Mouse (Mus musculus) thymus, postnatal 25 days (tissue): ENCODE results near the gene Gnai3.

ENCODE experiments used
- DNase-seq: peaks from one replicate; pipeline ENCODE4 v3.0.0; 2022

Gene Gnai3

GRCm38 (mm10) chr3:108145534-108146445 lies at the start of gene Gnai3:
TSS of gene Gnai3 (minus strand) at chr3:108146146.
- DNase-seq = peak; percentile 92

GRCm38 (mm10) chr3:108195287-108195686 lies 49.3 kb upstream of the Gnai3 start:
- no peak for DNase-seq

DNA sequence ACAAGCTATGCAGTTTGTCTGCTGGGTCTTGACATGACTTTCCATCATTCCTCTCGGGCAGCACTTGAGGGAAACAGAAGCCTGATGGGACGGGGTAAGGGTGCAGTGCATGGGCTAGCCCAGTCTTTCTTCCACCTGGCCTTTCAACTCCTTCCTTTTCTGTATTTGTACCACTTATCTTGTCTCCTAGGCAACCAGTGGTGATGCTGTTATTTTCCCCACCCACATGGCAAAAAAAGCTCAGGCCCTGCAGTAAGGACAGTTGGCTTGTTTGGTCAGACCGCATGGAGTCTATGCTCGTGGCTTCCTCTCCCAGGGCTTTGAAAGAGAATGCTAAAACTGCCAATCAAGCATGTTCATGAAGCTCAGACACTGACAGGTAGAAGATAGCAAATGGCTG lies 47.7 kb upstream of the Gnai3 start:
- DNase-seq = no peak

- no peak for DNase-seq
Measured at GRCm38 (mm10) chr3:108189897-108190296, 44.0 kb upstream of the Gnai3 start.

GRCm38 (mm10) chr3:108188716-108189490 lies 43.0 kb upstream of the Gnai3 start:
- DNase-seq = no peak

DNA sequence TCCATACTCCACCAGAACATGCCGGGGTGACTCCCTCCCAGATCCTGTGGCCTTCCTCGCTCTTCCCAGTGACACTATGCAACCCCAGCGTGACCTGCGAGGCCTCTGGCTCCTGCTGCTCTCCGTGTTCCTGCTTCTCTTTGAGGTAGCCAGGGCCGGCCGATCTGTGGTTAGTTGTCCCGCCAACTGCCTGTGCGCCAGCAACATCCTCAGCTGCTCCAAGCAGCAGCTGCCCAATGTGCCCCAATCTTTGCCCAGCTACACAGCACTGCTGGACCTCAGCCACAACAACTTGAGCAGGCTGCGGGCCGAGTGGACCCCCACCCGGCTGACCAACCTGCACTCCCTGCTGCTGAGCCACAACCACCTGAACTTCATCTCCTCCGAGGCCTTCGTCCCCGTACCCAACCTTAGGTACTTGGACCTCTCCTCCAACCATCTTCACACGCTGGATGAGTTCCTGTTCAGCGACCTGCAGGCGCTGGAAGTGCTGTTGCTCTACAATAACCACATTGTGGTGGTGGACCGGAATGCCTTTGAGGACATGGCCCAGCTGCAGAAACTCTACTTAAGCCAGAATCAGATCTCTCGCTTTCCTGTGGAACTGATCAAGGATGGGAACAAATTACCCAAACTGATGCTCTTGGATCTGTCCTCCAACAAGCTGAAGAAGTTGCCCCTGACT lies 41.3 kb upstream of the Gnai3 start:
- DNase-seq = no peak

GRCm38 (mm10) chr3:108186098-108187047 lies 40.4 kb upstream of the Gnai3 start, which contains the start of gene Amigo1:
TSS of gene Amigo1 (plus strand) at chr3:108186335.
- DNase-seq = peak; percentile 61

- no peak for DNase-seq
Measured at GRCm38 (mm10) chr3:108185460-108186097, 39.6 kb upstream of the Gnai3 start.

- no peak for DNase-seq
Measured at GRCm38 (mm10) chr3:108184742-108185141, 38.8 kb upstream of the Gnai3 start.

DNA sequence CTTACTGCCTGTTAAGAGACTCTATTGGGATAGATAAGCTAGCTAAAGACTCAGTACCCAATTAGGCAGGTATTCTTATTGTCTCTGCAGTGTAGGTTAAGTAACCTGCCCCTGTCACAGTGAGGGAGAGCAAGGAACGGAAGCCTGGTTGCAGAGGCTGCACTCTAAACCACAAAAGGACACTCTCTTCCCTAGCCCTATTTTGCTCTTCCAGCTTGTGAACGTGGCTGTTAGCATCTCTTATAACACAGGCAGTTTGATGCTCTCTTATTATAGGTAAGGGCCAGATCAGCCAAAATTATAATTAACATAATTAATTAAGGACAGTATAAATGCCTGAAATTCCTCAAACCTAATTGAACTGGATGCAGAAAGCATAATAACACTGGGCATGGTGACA lies 34.6 kb upstream of the Gnai3 start:
- no peak for DNase-seq

DNA sequence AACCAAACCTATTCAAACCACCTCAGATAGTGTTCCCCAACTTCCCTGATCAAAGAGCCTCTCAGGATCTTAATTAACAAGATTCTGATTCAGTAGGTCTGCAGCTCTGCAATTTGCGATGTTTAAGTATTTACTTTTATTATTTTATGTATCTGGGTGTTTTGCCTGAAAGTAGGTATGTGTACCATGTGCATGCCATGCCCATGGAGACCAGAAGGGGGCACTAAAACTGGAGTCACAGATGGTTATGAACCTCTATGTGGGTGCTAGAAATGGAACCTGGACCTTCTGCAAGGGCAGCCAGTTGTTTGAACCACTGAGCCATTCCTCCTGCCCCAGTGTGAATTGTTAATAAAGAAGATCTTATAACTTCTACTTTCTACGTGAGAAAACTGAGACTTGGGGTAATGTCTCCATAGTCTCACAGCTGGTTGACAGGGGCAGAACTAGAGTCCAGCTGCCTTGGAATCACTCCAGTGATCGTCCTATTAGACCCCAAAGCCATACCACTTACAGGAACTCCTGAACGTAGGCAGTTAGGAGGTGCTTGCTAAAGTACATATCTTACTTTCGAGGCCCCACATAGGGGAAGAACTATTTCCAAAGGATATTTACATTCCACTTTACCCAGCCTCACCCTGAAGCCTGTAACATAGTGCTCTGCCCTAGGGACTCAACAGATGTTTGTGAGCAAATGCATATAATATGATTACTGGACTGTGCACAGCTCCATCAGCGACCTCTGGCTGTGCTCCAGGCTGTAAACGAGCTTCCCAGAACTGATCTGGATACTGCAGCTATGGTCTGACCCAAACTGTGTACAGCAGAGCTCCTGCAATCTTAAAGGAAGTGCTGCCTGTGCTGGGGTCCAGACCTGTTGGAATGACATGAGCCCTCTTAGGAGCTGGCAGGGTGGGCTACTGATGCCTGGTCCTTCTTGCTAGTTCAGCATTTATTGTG lies 33.1 kb upstream of the Gnai3 start:
- no peak for DNase-seq

DNA sequence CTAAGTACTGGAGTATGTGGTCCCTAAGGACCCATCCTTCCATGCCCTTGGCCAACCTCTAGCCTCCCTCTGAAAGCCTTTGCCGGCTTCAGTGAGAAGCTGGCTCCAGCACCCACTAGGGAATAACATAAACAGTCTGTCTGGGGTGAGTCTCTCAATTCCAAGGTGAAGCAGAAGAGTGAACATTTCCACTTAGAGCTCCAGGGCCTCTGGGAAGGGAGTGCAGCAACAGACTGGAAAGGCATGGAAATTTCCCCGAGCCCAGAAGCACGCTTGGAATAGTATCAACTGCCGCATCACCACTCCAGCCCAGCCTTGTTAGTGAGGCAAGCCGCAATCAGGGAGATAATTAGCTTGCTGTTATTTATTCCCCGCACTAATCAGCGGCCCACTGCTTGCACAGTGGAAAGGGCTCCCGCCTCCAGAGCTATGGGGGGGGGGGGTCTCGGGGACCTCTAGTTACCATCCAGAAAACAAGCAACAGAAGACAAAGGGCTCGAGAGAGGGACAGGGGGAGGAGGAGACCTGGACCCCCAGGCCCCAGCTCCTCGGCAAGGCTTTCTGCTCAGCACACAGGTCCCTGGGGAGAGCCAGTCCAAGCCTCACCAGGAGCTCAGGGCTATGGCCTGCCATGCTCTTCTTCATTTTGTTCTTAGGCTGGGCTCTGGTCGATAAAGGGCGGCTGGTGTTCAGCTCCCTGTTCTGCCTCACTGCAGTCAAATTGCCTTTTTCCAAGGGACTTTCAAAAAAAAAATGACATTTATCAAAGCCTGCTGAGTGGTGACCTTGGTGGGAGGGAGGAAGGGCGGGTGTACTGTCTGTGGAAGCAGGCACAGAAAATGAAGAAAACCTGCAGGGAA lies 29.0 kb upstream of the Gnai3 start:
- DNase-seq = no peak

GRCm38 (mm10) chr3:108169199-108169598 lies 23.3 kb upstream of the Gnai3 start:
- no peak for DNase-seq

GRCm38 (mm10) chr3:108167499-108167898 lies 21.6 kb upstream of the Gnai3 start:
- DNase-seq = no peak

DNA sequence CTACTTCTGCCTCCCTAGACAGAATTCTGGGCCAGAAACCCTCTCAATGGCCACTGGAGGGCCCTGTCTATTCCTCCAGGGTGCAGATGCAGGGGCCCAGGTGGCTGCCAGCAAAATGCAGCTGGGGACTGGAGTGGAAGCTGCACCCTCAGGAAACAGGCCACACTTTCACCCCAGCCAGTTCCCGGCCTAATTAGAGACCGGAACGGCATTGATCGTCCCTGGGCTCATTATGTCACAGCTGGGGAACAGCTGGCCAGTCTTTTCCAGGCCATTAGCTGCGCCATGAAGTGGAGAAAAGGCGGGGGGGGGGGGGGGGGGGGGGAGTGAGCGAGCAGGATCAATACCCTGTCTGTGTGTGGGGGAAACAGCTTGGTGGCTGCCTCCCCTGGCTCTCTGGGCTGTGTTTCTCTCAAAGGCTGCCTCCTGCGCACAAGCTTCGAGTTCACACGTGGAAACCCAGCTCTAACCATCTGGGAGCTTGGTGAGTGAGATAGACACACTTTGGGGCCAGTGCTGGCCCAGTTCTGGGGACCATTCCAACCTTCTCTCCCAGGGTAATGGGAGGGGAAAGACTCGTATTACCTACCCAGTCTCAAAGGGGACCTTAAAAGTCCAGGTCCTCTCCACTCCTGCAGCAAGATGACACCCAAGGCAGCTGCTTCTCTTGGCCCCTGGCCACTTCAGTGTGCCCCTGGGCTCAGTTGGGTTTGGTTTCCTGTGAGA lies 20.7 kb upstream of the Gnai3 start:
- DNase-seq = peak; percentile 44

- DNase-seq = no peak
Measured at GRCm38 (mm10) chr3:108165532-108166315, 19.8 kb upstream of the Gnai3 start.

- peak; percentile 80 for DNase-seq
Measured at GRCm38 (mm10) chr3:108164807-108165206, 18.9 kb upstream of the Gnai3 start.

DNA sequence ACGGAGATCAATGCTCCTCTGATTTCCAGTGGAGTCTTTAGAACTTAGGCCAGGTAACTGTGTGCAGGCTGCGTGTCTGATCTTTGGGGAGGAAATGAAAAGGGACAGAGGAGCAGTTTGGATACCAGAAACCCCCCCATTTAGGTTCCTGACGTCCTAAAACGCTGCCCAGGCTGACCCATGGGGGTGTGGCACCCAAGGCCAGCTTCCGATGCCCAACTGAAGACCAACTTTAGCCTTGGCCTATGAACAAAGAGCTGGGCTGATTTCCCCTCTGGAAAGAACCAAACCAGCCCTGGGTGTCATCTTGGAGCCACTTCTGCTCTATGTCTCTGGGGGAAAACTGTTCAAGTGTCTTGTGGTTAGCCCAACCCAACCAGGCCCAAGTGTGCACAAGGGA lies 18.1 kb upstream of the Gnai3 start:
- DNase-seq = no peak
